Mouse (Mus musculus): ENCODE results near the gene Mesd. TPM values are rescaled to one million over a fixed set of nuclear protein-coding genes. Genes with fewer than 3 reads are reported as not detected.
A peak's percentile ranks its signal among the peaks of the same experiment; 100 is the strongest.

Gene Mesd
- 83.9 and 85.3 TPM in 2 replicates for polyA plus RNA-seq (2015; fragmentation: Nextera tagmentation; extraction: Ambion mirVana)

GRCm38 (mm10) chr7:83884021-83884658 is at the start of gene Mesd, which contains the start of gene Tlnrd1:
Mesd (plus strand) TSS chr7:83884466.
Tlnrd1 (minus strand) TSS chr7:83884305.
- H3K36me3 ChIP-seq = peaks cover 19% of the 10 kb centered on the region
- peaks cover 45% of the 10 kb centered on the region for H3K4me1 ChIP-seq
- WGBS = under 1% methylated on average over 69 of the region's 69 CpGs
- H3K9ac ChIP-seq = peak within 1 kb of the TSS; percentile 92
- peak within 1 kb of the TSS; percentile 98 for H3K27ac ChIP-seq (replicated peaks)
- no peaks in the 10 kb centered on the region for H3K9me3 ChIP-seq
- peak within 1 kb of the TSS; percentile 97 for H3K4me2 ChIP-seq
- H3K27me3 ChIP-seq (replicated peaks) = no peaks in the 10 kb centered on the region
- H3K4me3 ChIP-seq = peak within 1 kb of the TSS; percentile 94
- peak; percentile 66 for ATAC-seq (ENCODE audit: extremely low read depth, insufficient number of reproducible peaks, low FRiP score, low TSS enrichment)

GRCm38 (mm10) chr7:83838525-83839224 is 45.6 kb upstream of the Mesd start:
- no peak overlapping the region for H3K27ac ChIP-seq (replicated peaks)
- no peak overlapping the region for H3K4me3 ChIP-seq
- H3K9me3 ChIP-seq = no peaks in the 10 kb centered on the region
- ATAC-seq (ENCODE audit: extremely low read depth, insufficient number of reproducible peaks, low FRiP score, low TSS enrichment) = no peak
- no peak overlapping the region for H3K4me2 ChIP-seq
- H3K4me1 ChIP-seq = peaks cover 18% of the 10 kb centered on the region
- WGBS = 64% methylated on average over 5 of the region's 5 CpGs
- no peak overlapping the region for H3K9ac ChIP-seq
- no peaks in the 10 kb centered on the region for H3K36me3 ChIP-seq
- H3K27me3 ChIP-seq (replicated peaks) = no peaks in the 10 kb centered on the region

DNA sequence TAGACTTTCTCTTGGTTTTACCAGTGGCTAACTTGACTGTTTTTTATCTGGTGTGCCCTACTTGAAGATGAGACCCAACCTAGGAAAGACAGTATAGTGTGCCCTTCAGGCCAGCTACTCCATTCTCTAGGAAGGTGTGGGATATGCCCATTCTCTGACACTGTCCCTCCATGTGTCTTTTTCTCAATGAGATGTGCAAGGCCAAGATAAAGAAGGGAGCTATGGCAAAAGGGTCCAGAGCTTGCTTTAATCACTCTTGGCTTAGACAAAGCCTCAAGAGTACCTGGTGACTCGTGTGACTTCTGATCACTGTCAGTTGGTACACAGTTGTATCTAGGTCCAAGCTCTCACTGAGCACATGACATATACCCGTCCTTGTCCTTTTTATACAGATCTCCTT is 44.2 kb upstream of the Mesd start:
- Histone ChIP-seq H3K4me1 (peaks cover 18% of the 10 kb centered on the region), H3K36me3 (no peaks in the 10 kb centered on the region), H3K9ac (no peak overlapping the region), H3K27ac (replicated peaks) (no peak overlapping the region), H3K4me2 (no peak overlapping the region), H3K4me3 (no peak overlapping the region), H3K27me3 (replicated peaks) (no peaks in the 10 kb centered on the region), H3K9me3 (no peaks in the 10 kb centered on the region)
- WGBS = 61% methylated on average over 2 of the region's 2 CpGs
- no peak for ATAC-seq (ENCODE audit: extremely low read depth, insufficient number of reproducible peaks, low FRiP score, low TSS enrichment)

- Histone ChIP-seq H3K27me3 (replicated peaks) (no peaks in the 10 kb centered on the region), H3K27ac (replicated peaks) (peak overlapping the region; percentile 34), H3K4me3 (no peak overlapping the region), H3K36me3 (no peaks in the 10 kb centered on the region), H3K4me2 (no peak overlapping the region), H3K9ac (no peak overlapping the region), H3K4me1 (peaks cover 23% of the 10 kb centered on the region), H3K9me3 (no peaks in the 10 kb centered on the region)
- ATAC-seq (ENCODE audit: extremely low read depth, insufficient number of reproducible peaks, low FRiP score, low TSS enrichment) = no peak
- 43% methylated on average over 6 of the region's 6 CpGs for WGBS
Measured at GRCm38 (mm10) chr7:83842486-83843259, 41.6 kb upstream of the Mesd start.

DNA sequence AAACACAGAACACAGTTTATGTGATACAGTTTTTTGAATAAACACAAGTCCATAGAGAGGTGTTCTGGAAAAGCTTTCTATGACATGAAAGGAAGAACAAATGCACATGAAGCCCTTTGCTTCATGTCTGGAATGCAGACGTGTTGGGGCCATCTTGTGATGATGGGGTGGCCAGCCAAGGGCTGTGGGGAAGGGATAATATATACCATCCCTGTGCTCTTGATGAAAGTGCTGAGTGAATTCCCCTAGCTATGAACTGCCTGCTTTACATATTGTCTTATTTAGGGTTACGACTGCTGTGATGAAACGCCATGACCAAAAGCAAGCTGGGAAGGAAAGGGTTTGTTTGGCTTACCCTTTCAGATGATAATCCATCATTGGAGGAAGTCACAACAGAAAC is 39.5 kb upstream of the Mesd start:
- Histone ChIP-seq H3K4me1 (peaks cover 23% of the 10 kb centered on the region), H3K9me3 (no peaks in the 10 kb centered on the region), H3K4me2 (no peak overlapping the region), H3K27me3 (replicated peaks) (no peaks in the 10 kb centered on the region), H3K4me3 (no peak overlapping the region), H3K9ac (no peak overlapping the region), H3K36me3 (no peaks in the 10 kb centered on the region), H3K27ac (replicated peaks) (no peak overlapping the region)
- ATAC-seq (ENCODE audit: extremely low read depth, insufficient number of reproducible peaks, low FRiP score, low TSS enrichment) = no peak
- 69% methylated on average over 3 of the region's 3 CpGs for WGBS

DNA sequence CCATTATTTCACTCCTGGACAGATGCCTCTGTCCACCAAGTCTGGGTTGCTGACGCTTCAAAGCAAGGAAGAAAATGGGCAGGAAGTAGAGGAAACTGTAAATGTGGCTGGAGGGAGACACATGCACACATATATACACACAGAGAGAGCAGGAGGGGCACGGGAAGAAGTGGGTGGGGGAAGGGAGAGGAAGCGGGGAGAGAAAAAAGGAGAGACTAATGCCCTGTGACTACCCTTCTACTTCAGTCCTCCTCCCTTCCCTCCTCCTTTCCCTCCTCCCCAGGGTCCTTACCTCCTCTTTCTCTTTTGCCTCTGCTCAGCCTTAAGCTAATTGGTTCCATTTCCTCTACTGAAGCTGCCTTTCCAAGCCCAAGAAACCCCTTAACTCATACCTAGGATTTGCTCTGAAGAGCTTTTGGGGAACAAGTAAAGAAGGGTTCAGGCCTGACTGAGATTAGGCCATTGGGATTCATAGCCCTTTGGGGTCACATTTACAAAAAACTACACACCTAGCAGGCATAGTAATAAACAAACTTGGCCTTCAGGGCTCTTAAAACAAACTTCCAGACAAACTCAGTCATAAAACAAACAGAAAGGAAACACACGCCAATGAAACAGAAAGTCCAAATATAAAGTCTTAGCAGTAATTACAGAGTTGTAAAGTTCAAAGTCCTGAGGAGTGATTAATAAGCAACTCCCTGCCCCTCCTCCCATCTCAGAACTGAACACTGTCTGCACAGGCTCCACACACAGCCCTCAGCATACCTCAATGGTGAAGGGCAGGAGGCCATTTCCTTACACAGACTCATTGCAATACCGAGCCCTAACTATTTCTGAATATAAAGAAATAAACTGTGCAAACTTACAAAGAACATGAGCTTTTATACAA is 36.8 kb upstream of the Mesd start:
- 58% methylated on average over 5 of the region's 5 CpGs for WGBS
- ATAC-seq (ENCODE audit: extremely low read depth, insufficient number of reproducible peaks, low FRiP score, low TSS enrichment) = no peak
- Histone ChIP-seq H3K4me2 (no peak overlapping the region), H3K4me1 (peaks cover 13% of the 10 kb centered on the region), H3K27me3 (replicated peaks) (no peaks in the 10 kb centered on the region), H3K4me3 (no peak overlapping the region), H3K9ac (no peak overlapping the region), H3K36me3 (no peaks in the 10 kb centered on the region), H3K9me3 (no peaks in the 10 kb centered on the region), H3K27ac (replicated peaks) (no peak overlapping the region)

DNA sequence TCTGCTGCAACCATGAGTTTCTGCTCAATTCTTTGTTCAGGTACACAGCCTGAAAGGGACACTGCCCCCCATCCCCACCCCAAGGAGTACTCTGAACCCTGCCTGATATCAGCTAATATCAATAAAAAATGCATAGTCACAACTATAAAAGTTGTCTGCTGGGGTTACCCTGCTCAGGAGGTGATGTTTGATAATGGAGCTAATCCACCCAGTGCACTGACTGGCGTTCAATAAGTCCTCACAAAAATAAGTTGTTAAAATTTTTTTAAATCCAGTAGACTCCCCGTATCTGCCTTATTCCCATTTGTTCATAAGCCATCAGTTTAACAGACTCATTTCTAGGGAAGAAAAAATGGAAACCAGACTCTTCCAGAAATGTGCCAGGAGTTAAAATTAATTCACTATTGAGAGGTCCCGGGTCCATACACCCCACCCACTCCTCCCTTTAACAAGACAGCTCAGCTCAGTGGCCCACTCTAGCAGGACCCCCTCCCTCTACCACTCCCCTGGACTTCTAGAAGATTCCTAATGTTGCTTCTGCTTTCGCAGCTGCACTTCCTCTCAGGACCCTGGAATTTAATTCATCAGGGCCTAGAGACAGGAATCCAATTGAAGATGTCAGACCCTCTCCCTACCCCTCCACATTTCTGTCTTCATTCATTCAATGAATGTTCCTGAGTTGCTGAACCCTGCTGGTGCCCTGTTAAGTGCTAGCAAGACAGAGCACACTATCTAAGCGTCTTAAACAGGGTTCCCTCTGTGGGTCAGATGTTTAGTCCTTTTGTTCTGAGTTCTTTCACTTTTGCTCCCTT is 32.5 kb upstream of the Mesd start:
- 59% methylated on average over 5 of the region's 5 CpGs for WGBS
- H3K27ac ChIP-seq (replicated peaks) = no peak overlapping the region
- ATAC-seq (ENCODE audit: extremely low read depth, insufficient number of reproducible peaks, low FRiP score, low TSS enrichment) = no peak
- no peak overlapping the region for H3K4me3 ChIP-seq
- H3K4me1 ChIP-seq = peaks cover 19% of the 10 kb centered on the region
- H3K9ac ChIP-seq = no peak overlapping the region
- no peaks in the 10 kb centered on the region for H3K27me3 ChIP-seq (replicated peaks)
- no peaks in the 10 kb centered on the region for H3K36me3 ChIP-seq
- no peak overlapping the region for H3K4me2 ChIP-seq
- H3K9me3 ChIP-seq = no peaks in the 10 kb centered on the region

DNA sequence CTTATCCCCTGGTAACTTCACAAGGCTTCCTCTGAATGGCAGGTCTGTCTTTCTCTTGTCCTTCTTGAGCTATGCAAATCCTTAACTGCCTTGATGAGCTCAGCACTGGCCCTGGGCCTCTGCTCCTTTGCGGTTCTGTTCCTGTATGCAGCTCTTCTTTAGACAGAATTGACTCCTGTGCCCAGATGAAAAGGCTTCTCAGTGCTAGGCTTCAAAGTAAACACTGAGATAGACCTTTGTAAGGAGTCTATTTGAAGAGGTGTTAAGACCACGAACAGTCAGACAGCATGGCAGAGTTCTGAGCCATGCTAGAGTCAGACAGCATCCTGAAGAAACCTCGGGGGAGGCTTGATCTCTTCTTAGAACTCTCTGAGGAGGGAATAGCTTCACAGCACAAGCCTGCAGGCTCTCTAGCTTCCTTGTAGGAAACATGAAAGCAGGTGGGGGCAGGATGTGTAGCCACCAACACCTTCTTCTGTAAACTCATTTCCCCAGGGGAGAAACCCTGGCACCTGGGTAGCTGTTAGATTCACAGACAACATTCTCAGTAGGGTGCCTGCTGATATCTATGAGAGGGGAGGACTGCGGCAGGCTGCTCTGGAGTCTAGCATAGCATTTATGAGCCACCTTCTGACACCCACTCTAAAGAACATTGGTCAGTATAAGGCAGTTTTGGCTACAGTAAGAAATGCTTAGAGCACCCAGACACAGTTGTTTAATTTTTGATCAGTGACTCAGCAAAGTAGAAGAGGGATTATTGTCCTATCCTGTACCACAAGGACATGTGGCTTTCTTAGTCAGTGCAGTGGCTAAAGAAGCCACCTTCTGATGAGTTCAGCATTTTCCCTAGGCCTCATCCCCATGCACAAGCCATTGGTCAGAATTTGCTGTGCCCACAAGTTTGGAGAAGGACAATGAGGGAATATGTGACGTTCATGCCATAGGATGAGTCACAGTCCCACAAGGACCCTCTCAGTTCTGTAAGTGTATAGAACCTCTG is 31.6 kb upstream of the Mesd start:
- no peak for ATAC-seq (ENCODE audit: extremely low read depth, insufficient number of reproducible peaks, low FRiP score, low TSS enrichment)
- no peak overlapping the region for H3K9ac ChIP-seq
- H3K27me3 ChIP-seq (replicated peaks) = no peaks in the 10 kb centered on the region
- H3K27ac ChIP-seq (replicated peaks) = no peak overlapping the region
- no peak overlapping the region for H3K4me3 ChIP-seq
- H3K4me1 ChIP-seq = peaks cover 19% of the 10 kb centered on the region
- H3K4me2 ChIP-seq = no peak overlapping the region
- H3K36me3 ChIP-seq = no peaks in the 10 kb centered on the region
- WGBS = 40% methylated on average over 5 of the region's 5 CpGs
- H3K9me3 ChIP-seq = no peaks in the 10 kb centered on the region

DNA sequence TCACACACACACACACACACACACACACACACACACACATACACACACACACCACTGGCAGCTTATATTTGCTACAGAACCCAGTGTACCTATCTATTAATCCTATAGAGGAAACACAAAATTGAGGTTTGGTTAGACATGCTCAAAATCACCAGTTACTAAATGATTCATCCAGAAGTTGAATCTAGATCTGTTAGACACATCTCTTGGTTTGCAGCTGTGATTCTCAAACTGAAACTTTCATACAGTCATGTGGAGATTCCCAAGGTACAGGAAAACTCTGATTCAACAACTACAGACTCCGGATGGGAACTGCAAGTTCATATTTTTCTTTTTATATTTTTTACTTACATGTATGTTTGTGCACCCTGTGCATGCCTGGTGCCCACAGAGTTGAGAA is 29.1 kb upstream of the Mesd start:
- peaks cover 19% of the 10 kb centered on the region for H3K4me1 ChIP-seq
- H3K4me2 ChIP-seq = no peak overlapping the region
- H3K27me3 ChIP-seq (replicated peaks) = no peaks in the 10 kb centered on the region
- no peak overlapping the region for H3K9ac ChIP-seq
- no peak overlapping the region for H3K4me3 ChIP-seq
- H3K9me3 ChIP-seq = no peaks in the 10 kb centered on the region
- H3K36me3 ChIP-seq = no peaks in the 10 kb centered on the region
- ATAC-seq (ENCODE audit: extremely low read depth, insufficient number of reproducible peaks, low FRiP score, low TSS enrichment) = no peak
- WGBS = 78% methylated on average over 1 of the region's 1 CpGs
- no peak overlapping the region for H3K27ac ChIP-seq (replicated peaks)

Measured in heart, embryonic 13.5 days (tissue).